Mouse (Mus musculus): Measurements from ENCODE around the gene 4933400A11Rik. TPM values are rescaled to one million over a fixed set of nuclear protein-coding genes. Genes with fewer than 3 reads are reported as not detected.

The 4933400A11Rik gene
- polyA plus RNA-seq (2012; rRNA removed) (not detected in 2 replicates), polyA plus RNA-seq (2014; fragmentation: Nextera tagmentation; extraction: Ambion mirVana) (not detected in 2 replicates)

DNA sequence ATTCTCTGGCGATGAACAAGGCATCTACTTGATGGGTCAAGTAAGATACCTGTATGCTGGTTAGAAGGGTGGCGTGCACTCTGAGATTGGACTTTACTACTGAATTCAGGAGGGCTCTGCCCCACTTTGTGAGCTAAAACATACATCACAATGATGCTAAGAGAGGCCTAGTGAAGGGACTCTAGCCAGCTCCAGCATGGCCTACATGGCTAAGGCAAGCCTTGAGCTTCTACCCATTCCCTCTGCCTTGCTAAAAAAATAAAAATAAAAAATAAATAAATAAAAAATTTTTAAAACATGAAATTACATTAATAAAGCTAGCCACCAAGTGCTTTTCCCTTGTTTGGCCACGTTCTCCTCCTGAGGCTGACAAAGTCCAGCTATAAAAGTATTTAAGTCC, at the start of gene 4933400A11Rik:
4933400A11Rik (minus strand) TSS at position 101 of the 400 bp plus-strand sequence.
- Histone ChIP-seq H3K27ac (no peak within 1 kb of the TSS), H3K4me1 (replicated peaks; ENCODE audit: control insufficient read depth in 2 of 2, insufficient read depth in 2 of 2, low read length in 1 of 2) (no peaks in the 10 kb centered on the region), H3K9me3 (ENCODE audit: control insufficient read depth, low read length) (no peaks in the 10 kb centered on the region), H3K4me3 (ENCODE audit: insufficient read depth in 1 of 2, low read depth in 2 of 2, low read length in 2 of 2) (no peak within 1 kb of the TSS), H3K36me3 (replicated peaks; ENCODE audit: control insufficient read depth, insufficient read depth, low read depth) (no peaks in the 10 kb centered on the region), H3K9ac (replicated peaks) (no peak within 1 kb of the TSS), H3K27me3 (ENCODE audit: control insufficient read depth, insufficient read depth, low read length) (no peaks in the 10 kb centered on the region), H3K4me2 (ENCODE audit: low read depth) (no peak within 1 kb of the TSS)
- DNase-seq (ENCODE audit: low read depth in 3 of 3, low spot score in 3 of 3): no peak
- ATAC-seq (ENCODE audit: insufficient read depth): no peak
- TF ChIP-seq EP300 (IDR thresholded peaks at IDR 0.05; ENCODE audit: low read depth) (no peak), CTCF (IDR thresholded peaks at IDR 0.05; ENCODE audit: low read depth) (no peak)
- 56% methylated on average over 3 of the region's 3 CpGs for WGBS (ENCODE audit: insufficient replicate concordance)

DNA sequence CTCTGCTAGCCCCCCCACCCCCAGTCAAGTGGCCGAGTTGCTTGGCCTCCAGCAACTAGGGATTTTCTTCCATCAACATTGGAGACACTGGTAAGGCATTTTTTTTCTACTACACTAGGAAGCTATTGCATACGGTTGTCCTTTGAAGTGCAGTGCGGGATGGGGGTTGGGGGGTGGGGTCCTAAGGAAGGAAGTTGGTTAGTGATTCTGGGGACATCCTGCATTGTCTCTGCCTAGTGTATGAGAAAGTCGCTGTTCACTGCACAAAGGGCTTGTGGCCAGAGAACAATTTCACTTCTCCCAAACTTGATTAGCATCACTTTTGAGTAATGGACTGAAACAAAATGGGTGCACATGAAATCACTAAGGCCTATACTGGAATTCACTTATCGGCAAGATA, 48.7 kb upstream of the 4933400A11Rik start:
- Histone ChIP-seq H3K4me1 (replicated peaks; ENCODE audit: control insufficient read depth in 2 of 2, insufficient read depth in 2 of 2, low read length in 1 of 2) (no peaks in the 10 kb centered on the region), H3K9ac (replicated peaks) (no peak overlapping the region), H3K36me3 (replicated peaks; ENCODE audit: control insufficient read depth, insufficient read depth, low read depth) (no peaks in the 10 kb centered on the region), H3K27me3 (ENCODE audit: control insufficient read depth, insufficient read depth, low read length) (no peaks in the 10 kb centered on the region), H3K4me2 (ENCODE audit: low read depth) (no peak overlapping the region), H3K9me3 (ENCODE audit: control insufficient read depth, low read length) (no peaks in the 10 kb centered on the region), H3K4me3 (ENCODE audit: insufficient read depth in 1 of 2, low read depth in 2 of 2, low read length in 2 of 2) (no peak overlapping the region), H3K27ac (no peak overlapping the region)
- no peak for TF ChIP-seq CTCF (IDR thresholded peaks at IDR 0.05; ENCODE audit: low read depth)
- no peak for TF ChIP-seq EP300 (IDR thresholded peaks at IDR 0.05; ENCODE audit: low read depth)
- WGBS (ENCODE audit: insufficient replicate concordance): 21% methylated on average over 5 of the region's 5 CpGs
- no peak for DNase-seq (ENCODE audit: low read depth in 3 of 3, low spot score in 3 of 3)
- no peak for ATAC-seq (ENCODE audit: insufficient read depth)

GRCm38 (mm10) chrX:169827720-169828119, 48.3 kb upstream of the 4933400A11Rik start:
- H3K36me3 ChIP-seq (replicated peaks; ENCODE audit: control insufficient read depth, insufficient read depth, low read depth): no peaks in the 10 kb centered on the region
- no peak overlapping the region for H3K4me2 ChIP-seq (ENCODE audit: low read depth)
- H3K27ac ChIP-seq: no peak overlapping the region
- DNase-seq (ENCODE audit: low read depth in 3 of 3, low spot score in 3 of 3) (no peak), ATAC-seq (ENCODE audit: insufficient read depth) (no peak)
- H3K27me3 ChIP-seq (ENCODE audit: control insufficient read depth, insufficient read depth, low read length): no peaks in the 10 kb centered on the region
- 30% methylated on average over 7 of the region's 7 CpGs for WGBS (ENCODE audit: insufficient replicate concordance)
- no peak overlapping the region for H3K4me3 ChIP-seq (ENCODE audit: insufficient read depth in 1 of 2, low read depth in 2 of 2, low read length in 2 of 2)
- no peaks in the 10 kb centered on the region for H3K9me3 ChIP-seq (ENCODE audit: control insufficient read depth, low read length)
- TF ChIP-seq CTCF (IDR thresholded peaks at IDR 0.05; ENCODE audit: low read depth) (no peak), EP300 (IDR thresholded peaks at IDR 0.05; ENCODE audit: low read depth) (no peak)
- no peak overlapping the region for H3K9ac ChIP-seq (replicated peaks)
- no peaks in the 10 kb centered on the region for H3K4me1 ChIP-seq (replicated peaks; ENCODE audit: control insufficient read depth in 2 of 2, insufficient read depth in 2 of 2, low read length in 1 of 2)

- ATAC-seq (ENCODE audit: insufficient read depth): no peak
- no peak overlapping the region for H3K9ac ChIP-seq (replicated peaks)
- no peak overlapping the region for H3K4me3 ChIP-seq (ENCODE audit: insufficient read depth in 1 of 2, low read depth in 2 of 2, low read length in 2 of 2)
- no peak overlapping the region for H3K4me2 ChIP-seq (ENCODE audit: low read depth)
- no peaks in the 10 kb centered on the region for H3K36me3 ChIP-seq (replicated peaks; ENCODE audit: control insufficient read depth, insufficient read depth, low read depth)
- no peak overlapping the region for H3K27ac ChIP-seq
- H3K27me3 ChIP-seq (ENCODE audit: control insufficient read depth, insufficient read depth, low read length): no peaks in the 10 kb centered on the region
- TF ChIP-seq CTCF (IDR thresholded peaks at IDR 0.05; ENCODE audit: low read depth) (no peak), EP300 (IDR thresholded peaks at IDR 0.05; ENCODE audit: low read depth) (no peak)
- DNase-seq (ENCODE audit: low read depth in 3 of 3, low spot score in 3 of 3): no peak
- H3K4me1 ChIP-seq (replicated peaks; ENCODE audit: control insufficient read depth in 2 of 2, insufficient read depth in 2 of 2, low read length in 1 of 2): no peaks in the 10 kb centered on the region
- H3K9me3 ChIP-seq (ENCODE audit: control insufficient read depth, low read length): no peaks in the 10 kb centered on the region
- 70% methylated on average over 10 of the region's 10 CpGs for WGBS (ENCODE audit: insufficient replicate concordance)
Observed at GRCm38 (mm10) chrX:169826947-169827346, 47.5 kb upstream of the 4933400A11Rik start.

DNA sequence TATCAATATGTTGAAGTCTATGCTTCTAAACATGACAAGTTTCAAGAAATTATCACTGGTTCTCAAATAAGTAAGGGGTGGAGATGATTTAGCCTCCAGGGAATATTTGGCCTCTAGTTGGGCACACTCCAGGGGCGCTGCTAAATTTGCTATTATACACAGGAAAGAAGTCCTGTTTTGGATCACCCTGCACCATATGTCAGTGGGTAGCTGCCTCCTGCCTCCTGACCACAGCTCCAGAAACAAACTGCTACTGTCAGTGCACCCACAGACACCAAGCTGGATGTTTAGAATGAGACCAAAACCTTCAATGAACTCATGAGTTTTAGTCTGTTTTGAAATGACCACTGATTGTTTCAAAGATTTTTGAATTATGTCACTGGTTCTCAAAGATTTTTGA, 34.2 kb upstream of the 4933400A11Rik start:
- Histone ChIP-seq H3K27me3 (ENCODE audit: control insufficient read depth, insufficient read depth, low read length) (no peaks in the 10 kb centered on the region), H3K4me1 (replicated peaks; ENCODE audit: control insufficient read depth in 2 of 2, insufficient read depth in 2 of 2, low read length in 1 of 2) (no peaks in the 10 kb centered on the region), H3K4me2 (ENCODE audit: low read depth) (no peak overlapping the region), H3K9me3 (ENCODE audit: control insufficient read depth, low read length) (no peaks in the 10 kb centered on the region), H3K9ac (replicated peaks) (no peak overlapping the region), H3K36me3 (replicated peaks; ENCODE audit: control insufficient read depth, insufficient read depth, low read depth) (no peaks in the 10 kb centered on the region), H3K4me3 (ENCODE audit: insufficient read depth in 1 of 2, low read depth in 2 of 2, low read length in 2 of 2) (no peak overlapping the region), H3K27ac (no peak overlapping the region)
- ATAC-seq (ENCODE audit: insufficient read depth): no peak
- WGBS (ENCODE audit: insufficient replicate concordance): 36% methylated on average over 1 of the region's 1 CpGs
- no peak for DNase-seq (ENCODE audit: low read depth in 3 of 3, low spot score in 3 of 3)
- TF ChIP-seq CTCF (IDR thresholded peaks at IDR 0.05; ENCODE audit: low read depth) (no peak), EP300 (IDR thresholded peaks at IDR 0.05; ENCODE audit: low read depth) (no peak)

Measured in liver, embryonic 14.5 days (tissue).